Mouse (Mus musculus): ENCODE measurements around the gene Wscd1.

Wscd1 gene

DNA sequence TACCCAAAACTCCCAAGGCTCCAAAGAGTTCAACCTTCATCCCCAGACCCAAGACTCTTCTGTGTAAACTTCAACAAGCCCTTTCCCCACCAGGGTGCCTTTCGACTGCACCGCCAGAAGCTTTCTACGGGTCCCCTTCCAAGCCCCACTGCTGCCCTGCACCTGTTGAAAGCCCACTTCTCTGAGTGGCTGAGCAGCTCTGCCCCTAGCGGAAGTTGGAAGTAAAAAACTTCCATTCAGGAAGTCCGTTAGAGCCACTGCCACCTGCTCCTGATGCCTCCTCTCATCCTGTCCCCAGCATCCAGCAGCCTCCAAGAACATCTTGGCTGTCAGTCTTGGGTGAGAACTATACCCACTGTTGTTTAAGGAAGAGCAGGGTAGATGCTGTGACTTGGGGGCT is at the start of gene Wscd1:
Gene Wscd1 (plus strand): TSS at position 250 of the 400 bp plus-strand sequence.
- DNase-seq (ENCODE audit: low spot score in 2 of 2) = no peak

DNA sequence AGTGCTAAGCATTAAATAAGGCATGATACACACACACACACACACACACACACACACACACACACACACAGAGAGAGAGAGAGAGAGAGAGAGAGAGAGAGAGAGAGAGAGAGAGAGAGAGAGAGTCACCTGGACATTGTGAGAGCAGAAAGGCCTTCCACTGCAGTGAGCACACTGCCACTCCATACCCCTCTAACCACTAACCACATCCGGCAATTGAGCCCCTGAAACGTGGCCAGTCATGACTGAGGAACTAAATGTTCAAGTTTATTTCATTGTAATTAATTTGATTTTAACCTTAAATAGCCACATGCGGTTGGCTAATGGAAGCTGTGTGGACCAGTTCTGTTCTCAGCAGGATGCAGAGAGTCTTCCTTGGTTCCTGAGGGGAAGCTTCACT is 21.7 kb upstream of the Wscd1 start:
- no peak for DNase-seq (ENCODE audit: low spot score in 2 of 2)

DNA sequence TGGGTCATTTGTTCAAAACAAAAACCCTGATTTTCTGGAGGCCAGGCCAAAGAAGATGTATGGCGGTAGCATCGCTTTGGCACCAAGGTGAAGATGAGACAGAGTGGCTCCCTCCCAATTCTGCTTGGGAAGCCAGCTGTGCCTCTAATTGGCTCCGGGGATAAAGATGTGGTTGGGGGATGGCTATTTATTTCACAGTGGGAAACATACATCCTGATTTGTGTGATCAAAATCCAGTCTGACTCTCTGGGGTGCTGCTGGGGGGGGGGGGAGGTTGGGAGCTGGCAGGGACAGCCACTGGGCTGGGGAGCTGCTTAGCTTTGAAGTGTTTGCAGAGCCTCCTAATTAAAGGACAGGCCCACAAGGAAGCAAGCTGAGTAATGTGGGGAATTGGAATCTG is 20.4 kb upstream of the Wscd1 start:
- no peak for DNase-seq (ENCODE audit: low spot score in 2 of 2)

DNA sequence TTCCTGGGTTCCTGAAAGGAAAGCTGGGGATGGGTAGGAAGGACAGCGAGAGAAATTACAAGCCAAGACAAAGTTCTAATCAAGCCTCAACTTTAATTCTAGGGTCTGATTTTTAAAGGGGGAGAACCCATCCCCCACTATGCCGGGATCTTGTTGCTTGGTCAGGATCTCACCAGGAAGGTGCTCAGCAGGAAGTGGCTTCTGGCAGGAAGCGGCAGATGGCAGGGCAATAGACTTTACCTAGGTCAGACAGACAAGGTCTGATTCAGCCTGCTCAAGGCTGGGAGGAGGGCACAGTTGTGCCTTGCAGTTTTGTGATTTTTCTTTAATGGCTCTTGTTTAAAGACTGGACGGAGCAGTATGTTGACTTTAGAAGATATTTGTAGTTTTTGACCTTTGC is 15.9 kb upstream of the Wscd1 start:
- no peak for DNase-seq (ENCODE audit: low spot score in 2 of 2)

DNA sequence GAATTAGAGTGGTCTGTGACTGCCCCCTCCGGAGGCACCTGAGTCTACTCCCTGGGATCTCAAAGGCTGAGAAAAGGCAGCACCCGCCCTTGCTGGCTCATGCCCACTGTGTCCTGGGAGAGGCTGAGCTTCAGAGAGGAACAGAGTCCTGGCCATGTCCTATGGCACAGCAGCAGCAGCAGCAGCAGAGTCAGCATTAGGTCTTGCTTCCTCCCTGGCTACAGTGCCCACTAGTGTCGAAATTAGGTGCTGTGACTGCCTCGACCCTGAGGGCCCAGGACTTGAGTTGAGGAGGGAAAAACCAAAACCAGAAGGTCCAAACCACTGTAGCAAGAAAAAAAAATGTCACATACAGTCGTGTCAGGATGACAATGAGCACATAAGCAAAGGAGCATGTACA is 12.6 kb upstream of the Wscd1 start:
- no peak for DNase-seq (ENCODE audit: low spot score in 2 of 2)

DNA sequence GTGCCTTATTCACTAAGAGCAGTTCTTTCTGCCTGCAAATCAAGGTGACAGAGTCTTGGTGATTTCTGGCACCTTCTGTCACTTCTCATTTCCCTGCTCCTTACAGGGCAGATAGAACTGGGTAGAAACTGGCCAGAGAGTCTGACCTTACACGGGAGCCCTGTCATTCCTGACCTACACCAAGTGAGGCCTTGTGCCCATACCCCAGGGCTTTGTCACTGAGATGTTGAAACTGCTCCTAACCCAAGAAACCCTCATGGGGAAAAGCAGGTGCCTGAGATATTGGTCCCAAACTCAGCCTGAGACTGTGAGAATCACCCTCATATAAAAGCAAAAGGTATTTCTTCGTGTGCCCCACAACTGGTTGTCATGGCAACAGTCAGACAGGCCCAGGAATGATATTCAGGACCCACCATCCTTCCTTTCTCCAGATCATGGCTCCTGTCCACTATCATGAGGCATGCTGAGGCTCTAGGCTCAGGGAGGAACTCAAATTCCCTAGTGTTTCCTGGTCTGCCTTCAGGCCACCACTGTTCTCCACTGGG is 11.1 kb upstream of the Wscd1 start:
- no peak for DNase-seq (ENCODE audit: low spot score in 2 of 2)

DNA sequence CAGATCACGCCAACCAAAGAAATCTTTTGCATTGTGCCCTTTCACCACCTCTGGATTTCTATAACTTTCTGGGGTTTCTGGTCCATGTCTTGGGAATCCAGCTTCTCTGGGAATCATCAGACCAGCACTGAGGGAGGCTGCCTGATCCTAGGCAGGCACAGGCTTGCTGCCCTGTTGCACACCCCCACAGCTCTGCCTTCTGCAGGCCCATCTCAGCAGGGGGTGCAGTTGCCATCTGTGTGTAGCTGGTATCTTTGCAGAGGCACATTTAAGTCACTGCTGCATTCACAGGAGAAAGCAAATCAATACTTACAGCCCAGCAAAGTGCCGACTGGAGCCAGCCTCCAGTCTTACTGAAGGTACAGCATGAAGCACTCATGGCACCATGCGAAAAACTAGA is 3.8 kb upstream of the Wscd1 start:
- DNase-seq (ENCODE audit: low spot score in 2 of 2) = no peak

DNA sequence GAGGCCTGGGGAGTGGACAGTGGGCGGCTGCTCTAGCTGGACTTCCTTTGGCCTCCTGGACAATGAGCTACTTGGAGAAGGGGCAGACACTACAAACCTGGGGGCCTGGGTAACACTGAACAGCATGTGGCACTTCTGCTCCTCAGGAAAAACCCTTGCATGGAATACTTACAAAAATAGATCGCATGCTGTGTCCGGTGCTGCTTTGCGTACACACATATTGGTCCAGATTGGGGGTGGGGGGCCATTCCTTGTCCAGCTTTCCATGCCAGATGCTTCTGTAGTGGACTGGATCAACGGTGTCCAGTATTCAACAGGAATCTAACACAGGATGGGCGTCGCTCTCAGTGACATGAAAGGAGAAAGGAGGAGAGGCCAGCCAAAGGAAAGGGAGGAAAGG is 2.0 kb upstream of the Wscd1 start:
- DNase-seq (ENCODE audit: low spot score in 2 of 2) = no peak

DNA sequence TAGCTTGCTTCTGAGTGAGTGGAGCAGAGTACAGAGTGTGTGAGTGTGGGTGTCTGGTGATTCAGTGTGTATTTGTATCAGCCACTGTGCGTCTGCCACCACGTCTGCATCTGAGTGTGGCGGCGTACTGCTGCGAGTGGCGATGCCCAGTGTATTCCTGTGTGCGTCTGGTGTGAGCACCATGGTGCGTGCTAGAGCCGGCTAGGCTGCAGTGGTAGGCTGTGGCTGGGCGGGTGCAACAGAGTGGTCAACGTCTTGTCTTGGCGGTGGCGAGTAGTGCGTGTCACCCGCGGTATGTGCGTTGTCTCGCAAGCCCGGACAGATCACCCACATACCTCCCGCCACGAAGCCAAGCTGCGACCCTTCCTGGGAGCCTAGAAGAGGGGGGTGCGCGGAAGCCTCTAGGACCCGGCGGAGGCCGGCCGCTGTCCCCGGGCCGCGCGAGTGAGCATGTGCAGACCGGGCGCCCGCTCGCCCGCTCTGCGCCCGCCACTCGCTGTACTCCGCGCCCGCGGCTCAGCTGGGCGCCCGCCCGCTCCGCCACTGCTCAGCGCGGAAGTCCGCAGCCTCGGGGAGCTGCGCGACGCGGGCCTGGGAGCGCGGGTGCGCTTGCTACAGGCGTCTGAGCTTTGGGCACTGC is 934 bp downstream of the Wscd1 start:
- peak; percentile 53 to 55 for DNase-seq (ENCODE audit: low spot score in 2 of 2)

DNA sequence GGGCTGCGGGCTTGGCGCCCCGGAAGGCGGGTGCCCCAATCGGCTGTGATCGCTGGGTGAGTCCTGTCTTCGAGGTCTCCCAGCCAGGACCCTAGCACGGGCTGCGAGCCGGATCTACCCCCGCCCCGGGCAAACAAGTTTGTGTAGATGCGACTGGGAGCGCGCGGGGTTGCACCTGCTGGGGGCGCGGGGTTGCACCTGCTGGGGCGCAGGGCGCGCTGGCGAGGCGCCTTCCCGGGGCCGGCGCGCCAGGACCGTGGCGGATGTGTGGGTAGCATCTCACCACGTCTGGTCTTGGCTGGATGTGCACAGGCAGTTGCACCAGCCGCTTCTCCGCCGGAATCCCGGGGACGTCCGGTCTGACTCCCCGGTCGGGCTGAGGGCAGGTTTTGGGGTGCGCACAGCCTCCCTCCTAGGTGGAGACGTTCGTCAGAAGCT is 1.5 kb downstream of the Wscd1 start:
- no peak for DNase-seq (ENCODE audit: low spot score in 2 of 2)

DNA sequence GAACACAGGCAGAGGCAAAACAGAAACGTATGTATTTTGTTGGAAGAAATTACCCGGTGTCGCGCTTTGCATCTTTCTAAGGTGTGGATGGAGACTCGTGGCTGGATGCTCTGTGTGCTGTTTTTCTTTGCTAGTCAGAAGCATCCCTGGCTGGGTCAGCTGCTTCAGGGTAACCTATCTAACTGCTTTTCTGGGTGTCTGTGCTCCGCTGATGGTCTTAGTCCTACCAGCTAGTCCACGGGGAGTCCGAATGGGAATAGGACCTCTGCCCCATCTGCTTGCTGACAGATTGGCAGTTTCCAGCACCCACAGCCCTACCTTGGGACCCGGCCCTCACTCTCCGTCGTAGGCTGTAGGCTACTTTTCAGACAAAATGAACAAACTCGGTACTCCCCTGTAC is 2.0 kb downstream of the Wscd1 start:
- no peak for DNase-seq (ENCODE audit: low spot score in 2 of 2)

DNA sequence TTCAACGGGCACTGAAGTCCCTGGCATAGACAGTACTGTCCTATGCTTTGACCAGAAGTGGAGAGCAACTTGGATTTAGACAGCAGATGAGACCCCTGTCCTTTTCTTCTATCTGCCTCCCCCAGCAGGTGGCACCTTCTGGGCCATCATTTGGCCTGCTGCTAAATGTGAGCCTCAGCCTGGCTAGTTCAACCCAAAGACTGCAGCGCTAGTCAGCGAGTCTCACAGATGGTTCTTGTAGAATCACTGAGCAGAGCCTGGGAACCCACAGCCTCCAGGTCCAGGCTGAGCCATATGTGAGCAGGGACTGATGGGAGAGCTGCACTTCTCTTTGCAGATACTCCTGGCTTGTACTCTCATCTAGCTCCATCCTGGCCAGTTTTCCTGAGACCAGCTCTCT is 2.9 kb downstream of the Wscd1 start:
- DNase-seq (ENCODE audit: low spot score in 2 of 2) = no peak

DNA sequence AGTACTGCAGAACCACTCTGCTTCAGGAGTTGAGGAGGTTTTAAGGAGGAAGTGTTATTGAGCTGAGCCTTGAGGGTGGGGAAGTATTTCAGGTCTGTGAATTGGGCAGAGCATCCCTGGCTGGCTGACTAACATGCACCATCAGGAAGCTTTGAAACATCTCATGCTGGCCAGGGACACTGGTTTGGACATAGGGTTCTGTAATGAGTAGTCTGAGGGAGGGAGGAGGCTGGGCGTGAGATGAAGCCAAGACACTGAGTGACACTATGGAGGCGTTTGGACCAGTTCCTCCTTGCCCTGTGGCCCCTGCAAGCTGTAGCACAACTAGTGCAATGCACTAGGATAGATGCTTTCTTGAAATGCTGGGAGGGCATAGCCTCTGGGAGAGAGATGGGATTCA is 5.4 kb downstream of the Wscd1 start:
- no peak for DNase-seq (ENCODE audit: low spot score in 2 of 2)

DNA sequence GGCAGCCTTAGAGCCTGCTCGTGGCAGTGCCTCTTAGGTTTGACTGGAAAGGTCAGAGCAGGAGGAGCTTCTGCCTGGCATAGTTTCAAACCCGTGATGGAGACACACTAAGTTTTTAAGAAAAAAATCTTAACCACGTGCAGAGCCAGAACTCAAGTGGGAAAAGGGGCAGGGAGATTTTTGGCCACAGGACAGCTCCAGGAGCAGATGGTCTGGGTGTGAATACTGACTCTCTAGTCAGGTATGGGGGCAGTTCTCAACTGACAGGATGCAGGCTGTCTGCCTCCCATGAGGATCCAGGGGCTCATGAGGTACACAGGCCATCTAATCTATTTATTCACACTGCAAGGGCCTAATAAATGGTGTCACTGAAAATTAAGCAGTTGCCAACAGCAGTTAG is 6.6 kb downstream of the Wscd1 start:
- DNase-seq (ENCODE audit: low spot score in 2 of 2) = no peak

DNA sequence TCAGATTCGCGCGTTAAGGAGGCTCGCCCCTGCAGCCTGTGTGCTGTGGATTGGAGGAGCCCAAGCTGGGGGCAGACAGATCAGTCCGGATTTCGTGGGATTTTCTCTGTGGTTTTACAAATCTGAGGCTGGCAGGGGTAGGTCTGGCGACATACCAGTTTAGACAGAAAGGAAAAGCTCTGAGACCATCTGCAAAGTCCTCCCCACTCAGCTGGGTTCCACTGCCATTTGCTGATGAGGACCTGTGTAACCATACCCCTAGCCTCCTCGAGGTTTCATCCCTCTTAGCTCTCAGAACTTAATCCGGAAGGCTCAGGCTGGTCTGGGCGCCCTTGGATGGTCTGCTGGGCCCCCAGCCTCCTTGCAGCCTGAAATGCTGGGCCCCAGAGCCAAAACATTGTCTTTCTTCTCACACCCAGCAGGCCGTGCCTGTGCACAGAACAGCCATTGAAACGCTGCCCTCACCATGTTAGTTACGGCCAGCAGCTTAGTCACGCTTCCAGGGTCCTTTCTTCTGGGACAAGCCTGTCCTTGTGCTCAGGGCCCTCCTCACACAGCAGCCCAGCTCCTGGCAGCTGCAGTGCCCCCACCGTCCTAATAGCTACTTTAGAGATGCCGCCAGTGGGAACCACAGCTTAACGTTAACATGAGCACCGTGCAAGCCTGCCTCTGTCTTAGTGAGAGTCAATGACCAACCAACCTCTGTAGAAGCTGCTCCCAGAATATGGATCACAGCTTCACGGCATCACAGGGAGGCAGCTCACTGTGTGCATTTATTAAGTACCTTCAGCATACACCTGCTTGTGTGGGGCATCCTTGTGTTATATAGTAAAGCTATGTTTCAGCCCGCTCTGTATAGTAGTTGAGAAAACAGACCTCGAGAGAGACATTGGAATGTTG is 8.7 kb downstream of the Wscd1 start:
- peak; percentile 46 to 78 for DNase-seq (ENCODE audit: low spot score in 2 of 2)

DNA sequence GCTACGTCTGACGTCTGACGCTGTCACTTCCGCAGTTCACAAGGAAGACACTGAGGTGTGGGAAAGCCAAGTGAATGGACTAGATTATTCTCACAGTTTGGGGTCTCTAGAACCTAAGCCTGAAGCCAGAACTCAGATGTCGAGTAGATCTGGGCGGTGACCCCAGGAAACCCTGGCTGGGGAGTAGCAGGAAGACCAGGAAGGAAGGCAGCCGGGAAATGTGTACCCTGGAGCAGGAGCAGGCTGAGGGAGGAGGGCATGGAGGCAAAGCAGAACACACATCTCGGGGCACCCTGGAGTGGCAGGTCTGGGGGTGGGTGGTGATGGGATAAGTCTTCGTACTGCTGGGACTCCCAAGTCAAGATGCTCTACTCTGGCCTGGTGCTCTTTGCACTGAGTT is 11.3 kb downstream of the Wscd1 start:
- DNase-seq (ENCODE audit: low spot score in 2 of 2) = no peak

DNA sequence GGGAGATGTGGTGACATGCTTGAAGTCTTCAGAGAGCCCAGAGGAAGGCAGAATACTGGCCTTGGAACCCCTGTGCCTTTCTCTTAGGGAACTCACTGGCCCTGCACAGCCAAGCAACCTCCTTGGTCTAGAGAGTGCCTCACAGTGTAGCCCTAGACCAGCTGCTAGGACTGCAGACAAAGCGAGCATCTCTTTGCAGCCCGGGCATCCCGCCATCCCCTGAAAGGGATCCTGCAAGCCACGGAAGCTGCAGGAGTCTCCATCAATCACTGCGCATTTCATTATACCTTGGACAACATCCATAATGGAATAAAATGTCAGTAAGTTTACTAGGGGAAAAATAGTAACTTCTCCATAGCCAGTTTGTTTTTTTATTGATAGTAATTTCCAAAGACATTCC is 13.4 kb downstream of the Wscd1 start:
- DNase-seq (ENCODE audit: low spot score in 2 of 2) = peak in 1 of 2 experiments; percentile 45

DNA sequence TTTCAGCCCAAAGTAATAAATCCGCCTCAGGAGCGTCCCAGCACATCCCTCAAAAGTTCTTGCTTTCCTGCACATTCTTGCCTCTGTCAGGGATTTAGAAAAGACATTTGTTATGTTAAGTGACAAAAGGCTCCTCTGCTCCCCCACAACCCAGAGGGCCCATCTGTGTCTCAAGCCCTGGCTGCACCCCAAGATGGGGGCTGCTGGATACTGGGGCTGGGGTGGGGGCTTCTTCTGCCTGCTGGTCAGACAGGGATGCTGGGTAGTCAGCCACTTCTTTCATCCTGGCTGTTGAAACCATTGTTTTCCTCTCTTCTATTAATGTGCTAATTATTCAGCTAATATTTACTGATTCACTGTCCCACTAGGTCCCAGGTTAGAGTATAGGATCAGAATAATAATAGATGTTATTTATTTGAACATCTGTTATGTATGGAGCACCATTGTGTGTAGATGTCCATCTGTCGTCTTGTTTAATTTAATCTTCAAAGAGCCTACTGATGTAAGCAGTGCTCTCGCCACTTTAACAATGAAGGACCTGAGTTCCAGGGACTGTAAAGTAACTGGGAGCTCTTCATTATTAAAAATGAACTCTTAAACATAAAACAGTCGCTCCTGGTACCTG is 14.0 kb downstream of the Wscd1 start:
- DNase-seq (ENCODE audit: low spot score in 2 of 2) = no peak

DNA sequence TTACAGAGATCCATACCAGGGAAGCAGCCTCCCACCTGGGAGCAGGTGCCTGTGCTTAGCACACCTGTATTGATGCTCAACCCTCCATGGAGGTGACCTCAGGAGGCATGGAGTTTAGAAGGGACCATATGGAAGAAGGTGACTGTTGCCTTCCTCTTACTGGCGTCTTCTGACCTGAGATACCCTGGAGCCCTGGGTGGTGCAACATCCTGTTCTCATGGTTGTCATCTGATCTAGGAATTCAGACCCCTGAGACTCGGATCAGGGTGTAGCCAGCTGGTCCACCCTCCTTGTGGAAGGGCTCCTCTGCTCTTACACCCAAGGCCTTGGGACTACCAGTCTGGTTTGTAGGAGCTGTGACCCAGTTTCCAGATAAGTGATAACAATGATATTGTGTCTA is 15.0 kb downstream of the Wscd1 start:
- DNase-seq (ENCODE audit: low spot score in 2 of 2) = no peak

DNA sequence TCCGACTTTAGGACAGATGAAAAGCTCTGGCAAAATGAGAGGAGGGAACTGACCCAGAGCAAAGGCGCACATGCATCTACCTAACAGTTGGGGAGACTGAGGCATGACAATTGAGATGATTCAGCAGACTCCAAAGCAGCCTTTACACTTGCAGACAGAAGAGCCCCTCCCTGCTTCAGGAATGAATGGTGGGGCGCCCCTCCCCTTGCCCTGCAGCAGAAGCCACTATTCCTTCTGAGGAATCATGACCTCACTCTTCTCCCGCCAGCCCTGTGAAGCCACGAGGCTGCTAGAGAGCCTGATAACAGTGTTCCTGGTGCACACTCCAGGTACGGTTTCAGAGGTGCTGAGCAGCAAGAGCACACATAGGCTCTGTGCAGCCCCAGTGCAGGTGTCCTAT is 15.6 kb downstream of the Wscd1 start:
- DNase-seq (ENCODE audit: low spot score in 2 of 2) = no peak

DNA sequence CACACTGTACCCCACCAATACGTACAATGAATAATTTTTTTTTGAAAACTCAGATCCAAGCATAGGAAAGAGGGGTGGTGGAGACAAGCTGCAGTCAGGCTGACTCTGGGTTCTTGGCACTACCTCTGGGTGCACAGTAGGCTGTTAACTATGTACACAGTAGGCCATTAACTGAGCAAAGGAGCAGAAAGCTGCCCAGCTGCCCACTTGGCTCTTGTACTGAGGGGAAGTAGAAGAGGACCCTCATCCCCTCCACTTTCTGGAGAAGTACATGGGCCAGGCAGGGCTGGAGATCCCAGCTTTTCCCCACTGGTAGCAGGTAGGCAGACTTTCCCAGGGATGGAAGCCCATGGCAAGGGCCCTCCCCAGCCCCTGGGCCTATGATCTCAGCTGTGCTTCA is 16.7 kb downstream of the Wscd1 start:
- DNase-seq (ENCODE audit: low spot score in 2 of 2) = no peak

DNA sequence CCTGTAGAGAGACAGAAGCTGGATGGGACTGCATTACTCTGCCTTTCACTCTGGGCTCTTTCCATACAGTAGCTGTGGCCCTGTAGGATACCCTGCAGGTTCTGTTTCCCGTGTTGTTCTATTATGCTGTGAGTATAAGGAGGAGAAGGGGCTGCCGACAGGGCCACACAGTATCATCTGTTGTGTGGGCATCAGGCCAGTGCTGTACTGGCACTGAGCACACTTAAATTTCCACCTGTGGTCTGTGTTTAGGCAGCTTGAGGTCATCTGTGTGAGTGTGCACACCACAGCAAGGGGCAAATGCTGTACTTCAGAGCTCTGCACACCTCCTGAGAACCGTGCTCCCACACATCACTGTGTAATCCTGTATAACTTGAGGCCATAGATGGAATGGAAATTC is 18.0 kb downstream of the Wscd1 start:
- no peak for DNase-seq (ENCODE audit: low spot score in 2 of 2)

DNA sequence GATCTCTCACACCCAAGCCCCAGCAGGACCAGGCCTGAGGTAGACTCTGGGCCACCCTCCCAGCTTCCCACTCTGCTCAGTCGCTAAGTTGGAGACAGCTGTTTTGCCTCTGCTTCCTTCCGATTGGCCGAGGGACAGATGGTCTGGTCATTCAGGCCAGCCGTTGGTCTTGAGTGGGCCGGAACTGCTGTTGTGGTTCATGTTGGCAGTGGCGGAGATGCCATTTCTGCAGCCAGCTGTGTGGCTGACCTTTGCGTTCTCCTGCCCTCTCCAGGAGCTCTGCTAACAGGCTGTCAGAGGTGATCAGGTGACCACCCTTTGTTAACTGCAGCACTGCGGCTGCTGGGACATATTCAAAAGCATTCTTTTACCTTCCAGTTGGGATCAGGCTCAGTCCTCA is 20.0 kb downstream of the Wscd1 start:
- no peak for DNase-seq (ENCODE audit: low spot score in 2 of 2)

All from frontal cortex, postnatal 14 days (tissue).